Mouse (Mus musculus) C2C12 (cell line): ENCODE data around the gene Pfkfb3.

Experiments
- CEBPB ChIP-seq: IDR thresholded peaks from one replicate; pipeline ENCODE4 v1.6.1; 2011; ENCODE audit warnings: low read depth, mild to moderate bottlenecking, control low read depth, moderate library complexity
- CTCF ChIP-seq: IDR thresholded peaks from one replicate; pipeline ENCODE4 v1.5.1; 2011; ENCODE audit not compliant: control insufficient read depth, insufficient read depth, insufficient read length
- FOSL1 ChIP-seq: IDR thresholded peaks from one replicate; pipeline ENCODE4 v1.8.0; 2011; ENCODE audit warnings: mild to moderate bottlenecking, low read length; ENCODE audit not compliant: poor library complexity, insufficient read depth, severe bottlenecking
- MAX ChIP-seq: IDR thresholded peaks from one replicate; pipeline ENCODE4 v1.6.1; 2011; ENCODE audit warnings: mild to moderate bottlenecking, control low read depth
- MYOG ChIP-seq: IDR thresholded peaks from one replicate; pipeline ENCODE4 v1.6.1; 2011; ENCODE audit not compliant: control insufficient read depth, insufficient read length; ENCODE audit errors: extremely low read depth
- USF1 ChIP-seq: IDR thresholded peaks from one replicate; pipeline ENCODE4 v1.6.1; 2011; ENCODE audit warnings: low read depth, mild to moderate bottlenecking, control low read depth, moderate library complexity

DNA sequence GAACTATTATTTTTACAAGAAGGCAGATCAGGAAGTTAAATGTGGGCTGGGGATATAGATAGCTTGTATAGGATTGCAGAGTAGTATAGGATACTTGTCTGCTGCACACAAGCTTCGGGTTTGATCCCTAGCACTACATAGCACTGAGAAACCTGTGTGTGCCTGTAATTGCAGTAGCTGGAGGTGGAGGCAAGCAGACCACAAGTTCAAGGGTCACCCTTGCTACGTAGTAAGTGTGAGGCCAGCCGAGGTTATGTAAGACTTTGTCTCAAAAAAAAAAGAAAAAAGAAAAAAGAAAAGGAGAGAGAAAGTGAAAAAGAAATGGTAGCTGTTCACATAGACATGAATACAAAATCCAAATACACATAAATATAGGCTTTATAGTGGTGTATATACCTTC lies 127.5 kb downstream of the Pfkfb3 start:
- TF ChIP-seq CEBPB: no peak
- no peak for TF ChIP-seq CTCF
- no peak for TF ChIP-seq MYOG
- no peak for TF ChIP-seq USF1
- TF ChIP-seq MAX: no peak
- TF ChIP-seq FOSL1: no peak
